Mouse (Mus musculus): ENCODE measurements around the gene Sash1.

DNA sequence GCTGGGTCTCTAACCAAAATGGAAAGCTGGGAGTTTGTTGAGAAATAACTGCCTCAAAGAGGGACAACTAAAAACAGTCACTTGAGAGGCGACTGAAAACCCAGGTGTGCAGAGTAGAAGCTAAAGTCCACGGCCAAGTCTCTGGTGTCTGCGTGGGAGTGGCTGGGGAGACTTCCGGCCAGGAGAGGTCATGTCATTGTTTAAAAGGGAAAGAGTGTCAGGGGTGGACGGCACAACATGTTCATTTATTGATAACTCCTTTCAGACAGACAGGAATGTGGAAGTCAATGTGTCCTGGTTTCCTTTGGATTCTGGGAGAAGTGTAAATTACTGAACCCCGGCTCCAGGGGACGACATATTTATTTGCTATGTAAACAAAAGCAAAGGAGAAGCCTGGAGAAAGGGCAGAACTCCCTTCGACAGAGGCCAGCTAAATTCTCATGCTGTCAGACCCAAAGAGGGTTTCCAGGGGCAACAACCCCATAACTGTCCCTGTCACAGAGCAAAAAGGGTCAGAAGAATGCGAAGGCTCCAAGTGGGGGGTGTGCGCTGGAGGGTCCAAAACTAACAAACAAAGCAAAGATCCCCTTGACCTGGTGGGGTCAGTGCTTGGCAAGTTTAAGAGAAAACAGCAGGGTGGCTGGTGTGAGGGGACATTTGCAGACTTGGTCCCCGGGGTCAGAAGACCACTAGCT, 100.3 kb downstream of the Sash1 start:
- TF ChIP-seq CTCF (IDR thresholded peaks at IDR 0.05; ENCODE audit: control insufficient read depth, insufficient read depth, low read length) = no peak
- TF ChIP-seq POLR2A (IDR thresholded peaks at IDR 0.05; ENCODE audit: borderline replicate concordance, control insufficient read depth, low read depth, low read length) = no peak

Data from bone marrow, adult 2 months (tissue).